15 mouse cellular contexts compared by ENCODE assay signal in the genomic region with DNA sequence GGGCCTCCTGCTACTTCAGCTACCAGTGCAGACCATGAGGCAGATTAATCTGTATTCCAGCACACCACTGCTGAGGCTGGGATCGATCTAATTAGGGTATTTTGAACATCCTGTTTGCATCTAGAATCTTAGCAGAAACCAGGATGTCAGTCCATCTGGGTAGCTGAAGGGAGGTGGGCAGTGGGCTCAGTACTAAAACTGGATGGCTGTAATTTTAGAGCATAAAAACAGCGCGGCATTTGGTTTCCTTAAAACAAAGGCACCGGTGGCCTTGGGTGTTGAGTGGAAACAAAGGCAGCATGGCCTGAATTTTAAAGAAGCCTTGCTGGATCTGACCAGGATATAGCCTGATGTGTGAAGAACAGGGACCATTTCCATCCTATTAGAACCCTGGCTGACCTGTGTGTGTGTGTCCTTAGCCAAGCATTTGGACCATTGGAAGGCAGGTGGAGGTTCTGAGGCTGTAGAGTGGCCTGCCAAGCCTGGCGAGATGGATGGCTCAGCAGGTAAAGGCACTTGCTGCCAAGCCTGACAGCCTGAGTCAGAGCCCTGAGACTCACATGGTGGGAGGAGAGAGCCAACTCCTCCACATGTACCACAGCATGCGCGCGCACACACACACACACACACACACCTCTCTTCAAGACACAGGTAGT. TPM values are rescaled to one million over a fixed set of nuclear protein-coding genes. Genes with fewer than 3 reads are reported as not detected.
DNase-seq lines count a peak whose midpoint lies in the region; ATAC-seq and TF ChIP-seq lines count a peak whose summit lies in the region.
"Had no signal": no experiment of that assay in that cellular context is flagged by ENCODE, and none has a peak within 500 bp of the region (broad histone marks: within the 10 kb centered on the region; RNA-seq: fewer than 3 reads in every experiment).

No protein-coding gene starts in this region.

- H3K4me2 ChIP-seq in forebrain, embryonic 12.5 days = no peak overlapping the region
- no peak overlapping the region for H3K4me2 ChIP-seq in forebrain, embryonic 11.5 days (ENCODE audit: low read depth, low read length, severe bottlenecking)
- H3K4me2 ChIP-seq in hindbrain, postnatal 0 days (ENCODE audit: low read depth, low read length) = no peak overlapping the region

- no peak overlapping the region for H3K4me3 ChIP-seq in forebrain, embryonic 12.5 days (replicated peaks)
- no peak overlapping the region for H3K4me3 ChIP-seq in forebrain, embryonic 11.5 days (ENCODE audit: low read depth, low read length)
- no peak overlapping the region for H3K4me3 ChIP-seq in hindbrain, postnatal 0 days (ENCODE audit: low read length)
- H3K4me3 ChIP-seq: erythroblast, embryonic 14.5 days had no signal

- peaks cover 26% of the 10 kb centered on the region for H3K4me1 ChIP-seq in forebrain, embryonic 12.5 days
- H3K4me1 ChIP-seq in forebrain, embryonic 11.5 days (replicated peaks; ENCODE audit: control insufficient read depth, insufficient read depth, low read length) = peaks cover 3% of the 10 kb centered on the region; the same call in 1 of the 2 replicates
- H3K4me1 ChIP-seq in hindbrain, postnatal 0 days (ENCODE audit: insufficient read depth, low read length) = peaks cover 15% of the 10 kb centered on the region

- ATAC-seq in forebrain, embryonic 12.5 days (ENCODE audit: low FRiP score) = no peak
- ATAC-seq in forebrain, embryonic 11.5 days (replicated peaks; ENCODE audit: low FRiP score) = no peak
- ATAC-seq in hindbrain, postnatal 0 days = peak; percentile 45; the same call in 1 of the 2 replicates

- DNase-seq in forebrain, embryonic 11.5 days (ENCODE audit: low spot score) = no peak
- peak; percentile 51 to 78 for DNase-seq in right cerebral cortex, postnatal 10 days (ENCODE audit: low spot score in 2 of 2)
- DNase-seq in right cerebral cortex, postnatal 14 days = no peak
- peak; percentile 31 for DNase-seq in hindbrain, postnatal 0 days (ENCODE audit: low spot score)
- DNase-seq in lung, postnatal 10 days = no peak
- DNase-seq in adrenal gland, adult 2 months = no peak
- no peak for DNase-seq in testis, postnatal 10 days (ENCODE audit: low spot score)
- DNase-seq: gastrocnemius, postnatal 14 days; heart, postnatal 10 days; kidney, adult 11 months; right cerebral cortex, postnatal 4 days had no signal

- no peaks in the 10 kb centered on the region for H3K36me3 ChIP-seq in forebrain, embryonic 12.5 days (replicated peaks)
- H3K36me3 ChIP-seq in forebrain, embryonic 11.5 days (ENCODE audit: control insufficient read depth, insufficient read depth, low read length) = no peaks in the 10 kb centered on the region
- no peaks in the 10 kb centered on the region for H3K36me3 ChIP-seq in hindbrain, postnatal 0 days (ENCODE audit: insufficient read depth, low read length)

- peak overlapping the region; percentile 70 for H3K27ac ChIP-seq in forebrain, embryonic 12.5 days
- H3K27ac ChIP-seq in forebrain, embryonic 11.5 days (ENCODE audit: low read depth, low read length) = no peak overlapping the region
- peak overlapping the region; percentile 45; the same call in 1 of the 2 replicates for H3K27ac ChIP-seq in hindbrain, postnatal 0 days

- H3K9ac ChIP-seq in forebrain, embryonic 12.5 days = no peak overlapping the region
- H3K9ac ChIP-seq in forebrain, embryonic 11.5 days (ENCODE audit: low read length) = no peak overlapping the region
- H3K9ac ChIP-seq in hindbrain, postnatal 0 days (replicated peaks; ENCODE audit: low read length) = no peak overlapping the region

- no peak for TF ChIP-seq CTCF in hindbrain, postnatal 0 days (IDR thresholded peaks at IDR 0.05; ENCODE audit: low read depth)

- H3K27me3 ChIP-seq in forebrain, embryonic 12.5 days = no peaks in the 10 kb centered on the region
- no peaks in the 10 kb centered on the region for H3K27me3 ChIP-seq in forebrain, embryonic 11.5 days (ENCODE audit: control insufficient read depth, insufficient read depth, low read length)
- no peaks in the 10 kb centered on the region for H3K27me3 ChIP-seq in hindbrain, postnatal 0 days (ENCODE audit: insufficient read depth, low read length)

- no peaks in the 10 kb centered on the region for H3K9me3 ChIP-seq in forebrain, embryonic 12.5 days
- no peaks in the 10 kb centered on the region for H3K9me3 ChIP-seq in forebrain, embryonic 11.5 days (ENCODE audit: control insufficient read depth, low read length)
- H3K9me3 ChIP-seq in hindbrain, postnatal 0 days (ENCODE audit: low read length) = no peaks in the 10 kb centered on the region

- 80% methylated on average over 8 of the region's 8 CpGs for WGBS in forebrain, embryonic 12.5 days
- 87% methylated on average over 8 of the region's 8 CpGs for WGBS in forebrain, embryonic 11.5 days
- WGBS in hindbrain, postnatal 0 days = 58% methylated on average over 8 of the region's 8 CpGs

RNA-seq across cellular contexts. Expression of a gene that starts 55.3 kb away (rescaled TPM):
- polyA plus RNA-seq in forebrain, embryonic 12.5 days (2016; fragmentation: Nextera tagmentation; extraction: Ambion mirVana) = 3.5 TPM in 2 replicates
- 0.86 and 1.3 TPM in 2 replicates for polyA plus RNA-seq in forebrain, embryonic 11.5 days (2014; fragmentation: Nextera tagmentation; extraction: Ambion mirVana)
- total RNA-seq in hindbrain, postnatal 0 days (2014; rRNA removed) = 318 and 326 TPM in 2 replicates
- polyA plus RNA-seq in hindbrain, postnatal 0 days (2015; fragmentation: Nextera tagmentation; extraction: Ambion mirVana) = 46.4 TPM in 2 replicates
- 1 to 10 TPM; 1.6 to 2.0 TPM for total RNA-seq in adrenal gland, adult 2 months (2021)
- polyA plus RNA-seq in adrenal gland, adult 2 months (2012; rRNA removed) = 6.4 and 9.0 TPM in 2 replicates
- total RNA-seq: gastrocnemius, postnatal 14 days; megakaryocyte progenitor cell, adult 5-6 weeks had no signal
- polyA plus RNA-seq: erythroblast, embryonic 14.5 days; liver, embryonic 16.5 days had no signal

Comparison
In these comparisons a context has a peak if more than half of its experiments do, and no peak if none do; other contexts are left out.
1. DNase-seq: peak in right cerebral cortex, postnatal 10 days (2 of 2) and hindbrain, postnatal 0 days (single experiment); none in forebrain, embryonic 11.5 days (single experiment), right cerebral cortex, postnatal 14 days (single experiment), lung, postnatal 10 days (single experiment), adrenal gland, adult 2 months (single experiment) and testis, postnatal 10 days (single experiment).